Mouse (Mus musculus) T-cell, adult 2 months (primary cell): ENCODE data around the gene Naa35.

Source experiments
- DNase-seq: peaks from one replicate; pipeline ENCODE4 v3.0.0; 2022; ENCODE audit warnings: low spot score

The Naa35 gene

GRCm38 (mm10) chr13:59672248-59672647 is 87.2 kb downstream of the Naa35 start:
- peak; percentile 63 for DNase-seq

DNA sequence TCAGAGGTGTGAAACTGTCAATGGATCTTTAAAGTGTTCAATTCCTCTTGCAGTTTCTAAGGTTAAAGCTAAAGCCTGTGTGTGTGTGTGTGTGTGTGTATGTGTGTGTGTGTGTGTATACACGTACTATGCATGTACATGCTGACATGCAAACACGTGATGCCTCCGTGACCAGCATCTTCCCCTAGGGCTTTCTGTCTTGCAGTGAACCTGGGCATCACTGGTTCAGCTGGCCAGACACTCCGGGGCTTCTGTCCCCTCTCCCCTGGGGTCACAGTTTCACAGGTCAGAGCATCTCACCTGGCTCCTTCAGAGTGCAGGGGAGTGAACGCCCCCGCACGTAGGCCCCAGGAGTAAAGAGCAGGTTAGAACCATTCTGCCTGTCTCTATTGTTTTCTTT is 88.5 kb downstream of the Naa35 start:
- DNase-seq, result no peak

DNA sequence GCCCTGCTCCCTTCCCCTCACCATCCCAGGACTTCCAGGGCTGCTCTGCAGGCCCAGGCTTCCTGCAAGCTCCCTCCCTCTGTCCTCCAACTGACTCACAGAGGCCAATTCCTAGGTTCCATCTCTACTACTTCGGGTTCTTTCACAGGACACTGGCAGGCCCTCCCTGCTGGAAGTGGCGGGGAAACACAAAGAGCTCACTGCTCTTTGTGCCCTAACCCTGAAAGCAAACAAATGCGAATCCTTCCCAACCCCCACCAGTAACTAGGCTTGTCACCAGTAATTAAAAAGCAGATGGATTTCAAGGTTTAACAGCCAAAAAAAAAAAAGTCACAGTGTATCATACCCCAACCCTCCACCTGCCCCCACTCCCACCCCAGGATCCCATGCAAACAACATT is 89.2 kb downstream of the Naa35 start:
- DNase-seq, result no peak

DNA sequence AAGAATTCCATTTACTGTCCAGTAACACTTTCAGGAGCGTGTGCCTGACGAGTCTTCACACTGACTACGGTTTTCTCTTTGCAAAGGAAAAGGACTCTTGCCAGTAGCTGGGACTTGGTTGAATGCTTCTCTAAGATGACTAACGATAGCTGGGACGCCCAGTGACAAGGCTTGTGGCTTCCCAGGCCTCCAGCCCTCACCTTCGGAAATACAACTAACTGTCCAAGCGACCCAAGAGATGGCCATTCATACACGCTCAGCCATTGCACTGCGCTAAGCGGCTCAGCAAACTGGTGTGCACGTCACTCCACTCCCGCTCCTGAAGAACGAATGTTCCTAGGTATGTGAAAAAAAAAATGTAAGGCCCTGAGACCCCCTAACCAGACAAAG is 89.7 kb downstream of the Naa35 start:
- DNase-seq, result no peak

GRCm38 (mm10) chr13:59675151-59676011 is 90.3 kb downstream of the Naa35 start, which contains the start of gene Golm1:
Golm1 (minus strand) TSS chr13:59675811.
- DNase-seq, result peak; percentile 37

GRCm38 (mm10) chr13:59676316-59677229 is 91.5 kb downstream of the Naa35 start:
- no peak for DNase-seq

DNA sequence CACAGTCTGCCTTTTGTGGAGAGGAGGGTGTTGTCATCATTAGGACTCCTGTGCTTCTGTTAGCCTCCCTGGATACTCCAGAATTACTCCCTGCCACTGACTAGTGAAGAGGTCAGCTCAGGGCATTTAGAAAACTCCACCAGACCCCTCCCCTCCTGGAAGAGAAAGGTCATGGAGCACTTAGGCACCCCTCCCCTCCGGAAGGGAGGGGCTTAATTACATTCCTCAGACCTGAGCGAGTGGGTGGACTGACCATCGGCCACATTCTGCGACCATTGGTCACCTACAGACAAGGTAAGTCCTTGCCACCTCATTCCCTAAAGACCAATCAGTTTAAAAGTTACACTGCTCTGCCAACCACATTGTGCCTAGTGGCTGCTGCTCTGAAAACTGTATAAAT is 94.2 kb downstream of the Naa35 start:
- DNase-seq, result no peak

GRCm38 (mm10) chr13:59679908-59680307 is 94.8 kb downstream of the Naa35 start:
- DNase-seq, result no peak

DNA sequence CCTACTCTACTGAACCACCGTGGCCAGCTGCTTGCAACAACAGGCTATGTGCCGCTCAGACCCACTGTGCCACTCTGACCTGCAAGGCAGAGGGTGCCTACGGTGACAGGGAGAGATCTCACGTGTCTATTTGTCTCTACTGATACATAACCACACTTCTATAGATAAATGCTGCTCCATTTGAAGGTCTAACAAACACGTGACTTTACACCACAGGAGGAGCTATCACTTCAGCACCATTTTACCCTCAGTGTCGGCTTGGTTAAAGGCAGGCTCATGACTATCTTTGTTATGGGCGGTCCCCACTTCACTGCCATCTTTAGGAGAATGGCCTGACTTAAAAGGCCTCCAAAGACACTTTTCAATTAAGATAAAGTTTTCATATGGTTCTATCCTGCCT is 97.6 kb downstream of the Naa35 start:
- DNase-seq, result no peak

DNA sequence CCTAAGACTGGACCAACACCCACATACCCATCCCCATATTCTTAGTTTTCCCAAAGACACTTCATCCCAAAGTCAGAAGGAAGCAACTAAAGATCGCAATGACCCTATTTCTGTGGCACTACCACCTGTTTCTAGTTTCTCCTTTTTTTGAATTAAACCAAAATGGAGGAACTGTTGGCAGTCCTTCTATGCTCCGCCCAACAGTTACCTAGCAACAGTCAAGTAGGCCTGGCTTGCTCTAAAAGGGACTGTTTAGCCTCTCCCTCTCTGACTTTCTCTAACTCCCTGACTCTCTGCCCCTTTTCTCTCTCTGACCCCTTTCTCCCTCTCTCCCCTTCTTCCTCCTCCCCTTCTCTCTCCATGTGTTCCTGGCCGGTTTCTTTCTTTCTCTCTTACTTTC is 100.2 kb downstream of the Naa35 start:
- DNase-seq, result no peak
